In the genomic region with DNA sequence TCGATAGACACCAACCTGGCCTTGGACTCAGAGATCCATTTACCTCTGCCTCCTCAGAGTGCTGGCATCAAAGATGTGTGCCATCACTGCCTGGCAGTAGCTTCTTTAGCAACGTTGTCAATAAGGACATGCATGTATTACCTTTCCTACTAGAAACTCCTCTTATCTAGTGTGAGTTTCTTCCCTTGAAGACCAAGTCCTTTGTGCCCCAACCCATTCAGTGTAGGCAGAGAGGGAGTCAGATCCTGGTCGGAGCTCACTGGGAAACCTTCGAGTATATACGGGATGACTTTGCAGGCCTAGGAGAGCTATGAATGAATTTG, we compare ENCODE assay signal across 9 mouse cellular contexts. TPM values are rescaled to one million over a fixed set of nuclear protein-coding genes. Genes with fewer than 3 reads are reported as not detected.
DNase-seq lines count a peak whose midpoint lies in the region; ATAC-seq and TF ChIP-seq lines count a peak whose summit lies in the region.
"Had no signal": no experiment of that assay in that cellular context is flagged by ENCODE, and none has a peak within 500 bp of the region (broad histone marks: within the 10 kb centered on the region; RNA-seq: fewer than 3 reads in every experiment).

No protein-coding gene starts in this region.

- TF ChIP-seq CTCF in testis, adult 2 months (IDR thresholded peaks at IDR 0.05; ENCODE audit: control insufficient read depth, insufficient read depth, insufficient replicate concordance, low read depth, low read length) = no peak

- no peak for TF ChIP-seq POLR2A in testis, adult 2 months (IDR thresholded peaks at IDR 0.05; ENCODE audit: control insufficient read depth, low read depth, low read length)

- peak overlapping the region; percentile 67 for H3K4me3 ChIP-seq in testis, adult 2 months (ENCODE audit: control insufficient read depth, low read depth, low read length)
- H3K4me3 ChIP-seq in liver, embryonic 13.5 days (replicated peaks) = peak overlapping the region; percentile 96

- H3K9me3 ChIP-seq in liver, embryonic 13.5 days (replicated peaks) = no peaks in the 10 kb centered on the region

- H3K4me1 ChIP-seq in testis, adult 2 months (ENCODE audit: control insufficient read depth, insufficient read depth, low read length) = peaks cover 12% of the 10 kb centered on the region
- H3K4me1 ChIP-seq in liver, embryonic 13.5 days (replicated peaks) = peaks cover 79% of the 10 kb centered on the region

- H3K36me3 ChIP-seq in testis, adult 2 months (ENCODE audit: control insufficient read depth, insufficient read depth, low read length) = peaks cover 3% of the 10 kb centered on the region; the same call in 1 of the 2 replicates
- peaks cover 43% of the 10 kb centered on the region for H3K36me3 ChIP-seq in liver, embryonic 13.5 days

- ATAC-seq in CD4-positive, CD25-positive, alpha-beta regulatory T cell, adult 4 months = no peak
- ATAC-seq in liver, embryonic 13.5 days (ENCODE audit: low read depth) = no peak
- no peak for ATAC-seq in megakaryocyte-erythroid progenitor cell, adult 5-6 weeks (replicated peaks; ENCODE audit: low FRiP score, low TSS enrichment, poor library complexity, severe bottlenecking)

- no peaks in the 10 kb centered on the region for H3K27me3 ChIP-seq in testis, adult 2 months (ENCODE audit: control insufficient read depth, insufficient read depth, low read length)
- H3K27me3 ChIP-seq in liver, embryonic 13.5 days = no peaks in the 10 kb centered on the region

- WGBS in liver, embryonic 13.5 days (ENCODE audit: insufficient replicate concordance) = 38% methylated on average over 5 of the region's 5 CpGs

- peak overlapping the region; percentile 93 for H3K4me2 ChIP-seq in liver, embryonic 13.5 days

- DNase-seq in CD4-positive, CD25-positive, alpha-beta regulatory T cell, adult 2 months (ENCODE audit: low read depth, low spot score) = peak; percentile 39
- DNase-seq in testis, postnatal 14 days (ENCODE audit: low spot score) = no peak
- DNase-seq in liver, embryonic 13.5 days = no peak
- no peak for DNase-seq in urinary bladder, postnatal 36 days (ENCODE audit: low spot score in 2 of 2)
- no peak for DNase-seq in layer of hippocampus, adult 8-10 months (ENCODE audit: low spot score in 2 of 2)
- DNase-seq: lung, postnatal 10 days had no signal

- peak overlapping the region; percentile 95 for H3K9ac ChIP-seq in liver, embryonic 13.5 days

- no peak overlapping the region for H3K27ac ChIP-seq in testis, adult 2 months (ENCODE audit: control insufficient read depth, insufficient read depth, low read depth, low read length)
- H3K27ac ChIP-seq in liver, embryonic 13.5 days = peak overlapping the region; percentile 90

RNA-seq across cellular contexts. Expression of a gene that starts 1.2 kb away (rescaled TPM):
- polyA plus RNA-seq in CD4-positive, CD25-positive, alpha-beta regulatory T cell, adult 4 months (2017; shearing (Covaris generic)) = 100 to 1,000 TPM; 162 to 169 TPM
- 46.7 and 55.1 TPM in 2 replicates for polyA plus RNA-seq in testis, adult 2 months (2012; rRNA removed)
- 403 and 453 TPM in 2 replicates for polyA plus RNA-seq in liver, embryonic 13.5 days (2015; fragmentation: Nextera tagmentation; extraction: Ambion mirVana)
- 100 to 1,000 TPM; 119 to 147 (median 134) TPM for total RNA-seq in layer of hippocampus, adult 8-10 months (2022)
- 236 and 270 TPM in 2 replicates for total RNA-seq in megakaryocyte-erythroid progenitor cell, adult 5-6 weeks (2014; fragmentation: Nextera tagmentation)
- total RNA-seq in megakaryocyte-erythroid progenitor cell, adult 5-6 weeks (2017) = 334 and 373 TPM in 2 replicates

RNA-seq across cellular contexts. Expression of a gene that starts 7.2 kb away (rescaled TPM):
- 100 to 1,000 TPM; 554 to 866 TPM for polyA plus RNA-seq in CD4-positive, CD25-positive, alpha-beta regulatory T cell, adult 4 months (2017; shearing (Covaris generic))
- 94.7 and 101 TPM in 2 replicates for polyA plus RNA-seq in testis, adult 2 months (2012; rRNA removed)
- 258 and 276 TPM in 2 replicates for polyA plus RNA-seq in liver, embryonic 13.5 days (2015; fragmentation: Nextera tagmentation; extraction: Ambion mirVana)
- 100 to 1,000 TPM; 268 to 314 (median 278) TPM for total RNA-seq in layer of hippocampus, adult 8-10 months (2022)
- 248 and 334 TPM in 2 replicates for total RNA-seq in megakaryocyte-erythroid progenitor cell, adult 5-6 weeks (2014; fragmentation: Nextera tagmentation)
- total RNA-seq in megakaryocyte-erythroid progenitor cell, adult 5-6 weeks (2017) = 96.3 and 154 TPM in 2 replicates

RNA-seq across cellular contexts. Expression of a gene that starts 23.3 kb away (rescaled TPM):
- polyA plus RNA-seq in CD4-positive, CD25-positive, alpha-beta regulatory T cell, adult 4 months (2017; shearing (Covaris generic)) = not detected
- 31.2 and 31.6 TPM in 2 replicates for polyA plus RNA-seq in testis, adult 2 months (2012; rRNA removed)
- 0.22 TPM in 1 of 2 replicates, not detected in the other for polyA plus RNA-seq in liver, embryonic 13.5 days (2015; fragmentation: Nextera tagmentation; extraction: Ambion mirVana)
- not detected for total RNA-seq in layer of hippocampus, adult 8-10 months (2022)
- total RNA-seq in megakaryocyte-erythroid progenitor cell, adult 5-6 weeks (2014; fragmentation: Nextera tagmentation) = not detected in 2 replicates
- total RNA-seq in megakaryocyte-erythroid progenitor cell, adult 5-6 weeks (2017) = not detected in 2 replicates

RNA-seq across cellular contexts. Expression of a gene that starts 23.9 kb away (rescaled TPM):
- polyA plus RNA-seq in CD4-positive, CD25-positive, alpha-beta regulatory T cell, adult 4 months (2017; shearing (Covaris generic)) = 10 to 100 TPM in 1 of 2 experiments, 1 to 10 TPM in 1; 8.5 to 42.6 TPM
- 22.8 and 23.6 TPM in 2 replicates for polyA plus RNA-seq in testis, adult 2 months (2012; rRNA removed)
- polyA plus RNA-seq in liver, embryonic 13.5 days (2015; fragmentation: Nextera tagmentation; extraction: Ambion mirVana) = 379 and 416 TPM in 2 replicates
- total RNA-seq in layer of hippocampus, adult 8-10 months (2022) = 10 to 100 TPM; 38.1 to 61.8 (median 52.9) TPM
- total RNA-seq in megakaryocyte-erythroid progenitor cell, adult 5-6 weeks (2014; fragmentation: Nextera tagmentation) = 157 and 232 TPM in 2 replicates
- total RNA-seq in megakaryocyte-erythroid progenitor cell, adult 5-6 weeks (2017) = 208 and 278 TPM in 2 replicates

RNA-seq across cellular contexts. Expression of a gene that starts 24.0 kb away (rescaled TPM):
- 100 to 1,000 TPM; 122 to 134 TPM for polyA plus RNA-seq in CD4-positive, CD25-positive, alpha-beta regulatory T cell, adult 4 months (2017; shearing (Covaris generic))
- 178 and 209 TPM in 2 replicates for polyA plus RNA-seq in testis, adult 2 months (2012; rRNA removed)
- 99.1 and 102 TPM in 2 replicates for polyA plus RNA-seq in liver, embryonic 13.5 days (2015; fragmentation: Nextera tagmentation; extraction: Ambion mirVana)
- 10 to 100 TPM; 91.1 to 99.6 (median 93.6) TPM for total RNA-seq in layer of hippocampus, adult 8-10 months (2022)
- total RNA-seq in megakaryocyte-erythroid progenitor cell, adult 5-6 weeks (2014; fragmentation: Nextera tagmentation) = 84.0 and 110 TPM in 2 replicates
- 21.9 and 27.6 TPM in 2 replicates for total RNA-seq in megakaryocyte-erythroid progenitor cell, adult 5-6 weeks (2017)

Comparison
In these comparisons a context has a peak if more than half of its experiments do, and no peak if none do; other contexts are left out.
1. RNA of a gene that starts 23.3 kb away (polyA plus RNA-seq): 31.2 to 31.6 TPM in testis, adult 2 months; 0.22 TPM in liver, embryonic 13.5 days and not detected in CD4-positive, CD25-positive, alpha-beta regulatory T cell, adult 4 months; every median in the first group is over 10 times any median in the second.